Mouse (Mus musculus) heart, adult 2 months (tissue): ENCODE data around the gene 1700003E16Rik. TPM values are rescaled to one million over a fixed set of nuclear protein-coding genes. Genes with fewer than 3 reads are reported as not detected.
A peak's percentile ranks its signal among the peaks of the same experiment; 100 is the strongest.
"Not testable (repeated sequence)": the region's sequence is repeated elsewhere in the genome, so short reads cannot be mapped to it uniquely, and the experiment has no call there.

Experiments
- DNase-seq, 2 experiments: peaks; one replicate each; pipeline ENCODE4 v3.0.0; 2021
- H3K27ac ChIP-seq: fragments of 200-600 bp; 2 replicates; pipeline ENCODE4 v1.8.1; 2022
- H3K27me3 ChIP-seq: fragments of 200-500 bp; 2 replicates; pipeline ENCODE4 v1.6.1; 2012; ENCODE audit warnings: mild to moderate bottlenecking, low read length, inconsistent platforms, mixed read lengths; ENCODE audit not compliant: control insufficient read depth, insufficient read depth
- H3K36me3 ChIP-seq: fragments of 200-500 bp; 2 replicates; pipeline ENCODE4 v1.6.1; 2012; ENCODE audit warnings: low read length, inconsistent platforms; ENCODE audit not compliant: control insufficient read depth, insufficient read depth
- H3K4me1 ChIP-seq: fragments of 200-500 bp; 2 replicates; pipeline ENCODE4 v1.6.1; 2011; ENCODE audit warnings: low read length; ENCODE audit not compliant: control insufficient read depth, insufficient read depth
- H3K4me3 ChIP-seq: fragments of 200-600 bp; 2 replicates; pipeline ENCODE4 v1.8.1; 2022
- H3K79me2 ChIP-seq: fragments of 200-500 bp; replicated peaks from 2 replicates; pipeline ENCODE4 v1.6.1; 2012; ENCODE audit warnings: mild to moderate bottlenecking, inconsistent platforms, low read length, moderate library complexity, mixed read lengths; ENCODE audit not compliant: control insufficient read depth, insufficient read depth
- H3K9ac ChIP-seq: fragments of 200-500 bp; 2 replicates; pipeline ENCODE4 v1.6.1; 2012; ENCODE audit warnings: low read depth, mild to moderate bottlenecking, control low read depth, inconsistent platforms, low read length, mixed read lengths
- CTCF ChIP-seq: fragments of 200-600 bp; IDR thresholded peaks from 2 replicates; pipeline ENCODE4 v1.8.1; 2022; ENCODE audit warnings: antibody characterized with exemption, mild to moderate bottlenecking, moderate library complexity
- EP300 ChIP-seq: fragments of 200-500 bp; IDR thresholded peaks from 2 replicates; pipeline ENCODE4 v1.6.1; 2011; ENCODE audit warnings: low read depth, low read length, control low read depth; ENCODE audit not compliant: insufficient read depth
- POLR2A ChIP-seq: fragments of 200-500 bp; IDR thresholded peaks from 2 replicates; pipeline ENCODE4 v1.6.1; 2011; ENCODE audit warnings: mild to moderate bottlenecking, low read depth, low read length, control low read depth; ENCODE audit not compliant: insufficient read depth
- WGBS: fragments of 180-500 bp; shearing (Covaris S2); methylation state at CpG from one replicate; pipeline ENCODE4 v1.1.7; 2018; 5-methylcytosine and 5-hydroxymethylcytosine counted together
- intact Hi-C: fragments of 180-260 bp; cut with DNase I; formaldehyde crosslinking; loops from one replicate; pipeline ENCODE4 v1.15.1; 2025
- polyA plus RNA-seq: library from polyadenylated mRNA; depleted of rRNA; stranded (reverse); fragments of >200 nt; gene quantifications from 2 replicates; pipeline ENCODE4 v1.2.3, GENCODE M21; 2012
- total RNA-seq, 2 experiments: library from RNA; stranded (reverse); gene quantifications; 2 replicates each; pipeline ENCODE4 v1.2.3; 2021

1700003E16Rik gene
- total and polyA plus RNA-seq, 3 experiments: 0.10 to 0.57 (median 0.25) TPM

DNA sequence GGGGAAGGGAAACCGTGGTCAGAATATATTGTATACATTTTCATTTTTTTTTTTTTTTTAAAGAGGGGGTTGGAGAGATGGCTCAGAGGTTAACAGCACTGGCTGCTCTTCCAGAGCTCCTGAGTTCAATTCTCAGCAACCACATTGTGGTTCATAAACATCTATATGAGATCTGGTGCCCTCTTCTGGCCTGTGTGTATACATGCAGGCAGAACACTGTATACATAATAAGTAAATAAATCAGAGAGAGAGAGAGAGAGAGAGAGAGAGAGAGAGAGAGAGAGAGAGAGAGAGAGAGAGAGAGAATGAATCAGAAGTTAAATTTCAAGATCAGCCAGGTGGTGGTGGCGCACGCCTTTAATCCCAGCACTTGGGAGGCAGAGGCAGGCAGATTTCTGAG is 3.3 kb downstream of the 1700003E16Rik start:
- TF ChIP-seq CTCF: peak; percentile 66
- DNase-seq, H3K4me1 ChIP-seq, H3K4me3 ChIP-seq, H3K27ac ChIP-seq, H3K36me3 ChIP-seq, H3K9ac ChIP-seq, H3K79me2 ChIP-seq, H3K27me3 ChIP-seq: not testable (repeated sequence)
- intact Hi-C loops: loop anchor here (2.0 kb wide), 3 partner anchors 19 to 53 kb away; no protein-coding TSS in a partner anchor
- WGBS: 25% methylated on average over 3 of the region's 3 CpGs

DNA sequence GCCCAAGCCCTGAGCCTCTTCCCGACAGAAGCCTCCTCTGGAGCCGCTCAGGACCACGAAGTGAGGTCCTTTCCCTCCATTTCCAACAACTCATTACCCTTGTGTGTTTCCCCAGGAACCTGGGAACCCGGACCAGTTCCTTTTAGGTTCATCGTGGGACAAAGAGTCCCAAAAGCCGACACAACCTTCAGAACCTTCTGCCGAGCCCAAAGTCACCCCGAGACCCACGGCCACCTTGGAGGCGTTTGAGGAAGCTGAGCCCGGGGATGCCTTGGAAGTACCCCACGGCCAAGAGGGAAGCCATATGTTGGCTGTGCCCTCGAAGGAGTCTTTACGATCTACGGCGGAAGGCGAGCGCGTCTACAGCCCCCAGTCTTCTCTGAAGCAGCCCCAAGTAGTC is 5.2 kb downstream of the 1700003E16Rik start:
- Histone ChIP-seq H3K27ac (no peak overlapping the region), H3K27me3 (peaks cover 2% of the 10 kb centered on the region; the same call in 1 of the 2 replicates), H3K79me2 (0 out of 2 replicates have a peak, but pooled peaks cover 2% of the 10 kb centered on the region), H3K4me3 (no peak overlapping the region), H3K4me1 (peaks cover 3% of the 10 kb centered on the region; the same call in 1 of the 2 replicates), H3K36me3 (no peaks in the 10 kb centered on the region), H3K9ac (no peak overlapping the region)
- intact Hi-C loops: loop anchor here (2.0 kb wide), 1 partner anchor 165 kb away; no protein-coding TSS in a partner anchor
- DNase-seq: no peak
- TF ChIP-seq POLR2A (no peak), CTCF (no peak), EP300 (no peak)
- WGBS: 33% methylated on average over 19 of the region's 19 CpGs

DNA sequence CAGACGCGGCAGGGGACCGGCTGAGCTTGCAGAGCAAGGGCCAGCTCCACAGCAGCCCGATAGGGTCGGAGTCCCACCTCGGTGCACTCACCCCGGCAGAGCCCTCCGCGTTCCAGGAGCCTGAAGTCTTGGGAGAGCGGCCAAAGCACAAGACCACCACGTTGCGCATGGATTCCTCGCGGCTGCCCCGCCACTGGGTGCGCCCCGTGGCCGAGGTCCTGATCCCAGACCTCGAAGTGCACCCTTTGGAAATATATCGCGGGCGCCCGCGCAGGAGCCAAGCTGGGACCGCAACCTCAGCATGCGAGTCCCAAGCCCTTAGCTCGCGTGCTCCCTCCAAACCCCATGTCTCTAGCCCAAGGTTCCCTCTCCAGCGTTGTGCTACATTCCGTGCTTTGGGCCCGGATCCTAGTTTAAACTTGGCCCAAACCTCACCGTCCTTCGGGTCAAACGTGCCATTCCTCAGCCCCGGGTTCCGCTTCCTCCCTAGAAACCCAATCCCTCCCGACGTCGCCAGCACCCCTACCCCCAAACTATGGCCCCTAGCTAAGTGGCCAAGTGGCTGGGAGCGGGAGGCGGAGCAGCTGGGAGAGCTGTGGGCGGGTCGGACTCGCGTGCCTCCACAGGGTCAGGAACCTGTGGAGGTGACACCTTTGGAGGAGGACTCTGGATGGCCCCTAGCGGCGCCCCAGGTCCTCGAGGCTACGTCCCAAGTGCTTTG is 5.9 kb downstream of the 1700003E16Rik start:
- Histone ChIP-seq H3K9ac (peak overlapping the region; percentile 27), H3K27ac (peak overlapping the region; percentile 12; the same call in 1 of the 2 replicates), H3K4me1 (peaks cover 1% of the 10 kb centered on the region; the same call in 1 of the 2 replicates), H3K36me3 (no peaks in the 10 kb centered on the region), H3K4me3 (peak overlapping the region; percentile 27), H3K79me2 (0 out of 2 replicates have a peak, but pooled peaks cover 2% of the 10 kb centered on the region), H3K27me3 (peaks cover 2% of the 10 kb centered on the region; the same call in 1 of the 2 replicates)
- TF ChIP-seq POLR2A: no peak
- TF ChIP-seq CTCF: no peak
- no peak for TF ChIP-seq EP300
- peak; percentile 61 to 65 for DNase-seq
- intact Hi-C loops: loop anchor here (2.0 kb wide), 1 partner anchor 165 kb away; no protein-coding TSS in a partner anchor
- WGBS: 1% methylated on average over 49 of the region's 49 CpGs

- H3K9ac ChIP-seq: no peak overlapping the region
- DNase-seq: peak; percentile 36 to 62
- intact Hi-C loops: no loop called here
- H3K4me3 ChIP-seq: peak overlapping the region; percentile 27
- 0 out of 2 replicates have a peak, but pooled peaks cover 2% of the 10 kb centered on the region for H3K79me2 ChIP-seq
- peak; percentile 72 for TF ChIP-seq CTCF
- no peak for TF ChIP-seq EP300
- peaks cover 2% of the 10 kb centered on the region; the same call in 1 of the 2 replicates for H3K27me3 ChIP-seq
- H3K36me3 ChIP-seq: no peaks in the 10 kb centered on the region
- H3K27ac ChIP-seq: peak overlapping the region; percentile 12; the same call in 1 of the 2 replicates
- peaks cover 1% of the 10 kb centered on the region; the same call in 1 of the 2 replicates for H3K4me1 ChIP-seq
- 1% methylated on average over 8 of the region's 8 CpGs for WGBS
These were observed 6.5 kb downstream of the 1700003E16Rik start for GRCm38 (mm10) chr6:83162701-83163100.

DNA sequence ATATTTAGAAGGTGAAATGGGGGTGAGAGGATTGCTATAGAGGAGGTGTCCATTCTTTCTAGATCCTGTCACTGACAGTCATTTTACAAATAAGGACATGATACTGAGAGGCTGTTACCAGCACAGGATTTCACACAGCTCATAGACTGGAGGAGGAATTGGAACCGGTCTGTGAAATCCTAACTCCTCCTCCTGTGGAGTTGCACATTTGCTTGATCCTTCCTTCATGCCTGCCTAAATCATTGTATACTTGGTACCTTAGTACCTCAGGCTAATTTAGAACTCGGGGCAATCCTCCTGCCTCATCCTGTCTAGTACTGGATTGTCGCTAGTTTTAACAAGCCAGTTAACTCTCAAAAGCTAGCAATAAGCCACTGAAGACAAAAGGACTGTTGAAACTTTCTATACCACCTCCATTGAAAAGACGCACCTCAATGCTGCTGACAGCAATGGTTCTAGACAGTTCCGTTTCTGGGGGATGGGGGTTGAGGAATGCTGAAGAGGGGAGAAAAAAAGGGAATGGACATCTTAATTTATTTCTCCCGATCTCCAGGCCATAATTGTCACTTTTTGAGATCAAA is 8.9 kb downstream of the 1700003E16Rik start:
- peak overlapping the region; percentile 97 for H3K27ac ChIP-seq
- H3K36me3 ChIP-seq: no peaks in the 10 kb centered on the region
- intact Hi-C loops: loop anchor here (2.0 to 5.0 kb wide), 3 partner anchors 40 to 112 kb away; partner anchors contain the start of genes Ino80b and Mogs
- peaks cover 2% of the 10 kb centered on the region; the same call in 1 of the 2 replicates for H3K27me3 ChIP-seq
- TF ChIP-seq CTCF: no peak
- peak; percentile 78; the same call in 1 of the 2 replicates for TF ChIP-seq POLR2A
- no peak for TF ChIP-seq EP300
- H3K79me2 ChIP-seq: peaks cover 6% of the 10 kb centered on the region
- 4% methylated on average over 6 of the region's 6 CpGs for WGBS
- peaks cover 6% of the 10 kb centered on the region; the same call in 1 of the 2 replicates for H3K4me1 ChIP-seq
- peak overlapping the region; percentile 95 for H3K4me3 ChIP-seq
- no peak for DNase-seq
- H3K9ac ChIP-seq: peak overlapping the region; percentile 46; the same call in 1 of the 2 replicates
